Mouse (Mus musculus): ENCODE measurements around the gene Chchd6. TPM values are rescaled to one million over a fixed set of nuclear protein-coding genes. Genes with fewer than 3 reads are reported as not detected.

The Chchd6 gene
- polyA plus RNA-seq, 1 experiment from 2014 or later, result 176 TPM

DNA sequence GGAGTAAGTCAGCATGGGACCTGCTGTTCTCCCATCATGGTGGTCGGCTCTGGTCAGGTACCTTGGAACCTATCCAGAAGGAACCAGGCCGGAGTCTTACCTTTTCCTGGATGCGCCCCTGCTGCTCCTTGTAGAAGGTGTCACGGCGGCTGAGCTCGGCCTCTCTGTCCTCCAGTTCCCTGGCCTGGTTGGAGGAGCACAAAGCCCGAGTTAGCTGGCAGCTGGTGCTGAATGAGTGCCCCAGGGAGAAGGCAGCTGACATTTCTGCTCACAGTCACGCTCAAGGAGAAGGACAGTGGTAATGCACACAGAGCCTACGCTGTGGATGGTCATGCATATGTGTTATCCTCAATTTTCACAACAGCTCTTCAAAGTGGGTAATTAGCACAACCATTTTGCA, 128.2 kb downstream of the Chchd6 start:
- Histone ChIP-seq H3K4me3 (replicated peaks; ENCODE audit: low read length) (no peak overlapping the region), H3K9me3 (ENCODE audit: control insufficient read depth, low read length) (no peaks in the 10 kb centered on the region), H3K27me3 (ENCODE audit: control insufficient read depth, insufficient read depth, low read length) (no peaks in the 10 kb centered on the region), H3K4me2 (replicated peaks) (no peak overlapping the region), H3K36me3 (replicated peaks; ENCODE audit: control insufficient read depth, insufficient read depth) (no peaks in the 10 kb centered on the region), H3K4me1 (replicated peaks; ENCODE audit: control insufficient read depth, insufficient read depth, low read length) (0 out of 2 replicates have a peak, but pooled peaks cover 3% of the 10 kb centered on the region), H3K9ac (no peak overlapping the region), H3K27ac (no peak overlapping the region)
- ATAC-seq (ENCODE audit: low FRiP score), result no peak
- no peak for DNase-seq (ENCODE audit: low spot score)
- WGBS, result 65% methylated on average over 9 of the region's 9 CpGs

DNA sequence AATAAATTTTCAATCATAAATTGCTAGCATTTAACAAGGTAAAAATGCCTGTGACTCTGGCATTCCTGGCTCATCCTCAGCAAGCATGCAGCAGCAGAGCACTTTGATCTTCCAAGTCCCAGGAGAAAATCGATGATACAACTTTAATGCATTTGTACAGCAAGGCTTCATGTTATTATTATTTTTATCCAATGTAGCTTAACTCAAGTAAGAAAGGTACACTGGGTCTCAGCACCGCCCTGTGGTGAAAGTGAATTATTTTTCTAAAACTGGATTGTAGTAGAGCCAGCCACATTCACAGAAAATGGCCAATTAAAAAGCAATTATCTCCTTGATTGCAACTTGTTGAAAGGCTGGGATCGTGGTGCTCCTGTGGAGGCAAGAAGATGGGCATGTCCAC, 128.6 kb downstream of the Chchd6 start:
- H3K9ac ChIP-seq, result no peak overlapping the region
- WGBS, result 67% methylated on average over 3 of the region's 3 CpGs
- H3K4me1 ChIP-seq (replicated peaks; ENCODE audit: control insufficient read depth, insufficient read depth, low read length), result 0 out of 2 replicates have a peak, but pooled peaks cover 3% of the 10 kb centered on the region
- ATAC-seq (ENCODE audit: low FRiP score) (no peak), DNase-seq (ENCODE audit: low spot score) (peak; percentile 40)
- no peaks in the 10 kb centered on the region for H3K9me3 ChIP-seq (ENCODE audit: control insufficient read depth, low read length)
- no peak overlapping the region for H3K27ac ChIP-seq
- H3K36me3 ChIP-seq (replicated peaks; ENCODE audit: control insufficient read depth, insufficient read depth), result no peaks in the 10 kb centered on the region
- no peaks in the 10 kb centered on the region for H3K27me3 ChIP-seq (ENCODE audit: control insufficient read depth, insufficient read depth, low read length)
- H3K4me2 ChIP-seq (replicated peaks), result no peak overlapping the region
- no peak overlapping the region for H3K4me3 ChIP-seq (replicated peaks; ENCODE audit: low read length)

DNA sequence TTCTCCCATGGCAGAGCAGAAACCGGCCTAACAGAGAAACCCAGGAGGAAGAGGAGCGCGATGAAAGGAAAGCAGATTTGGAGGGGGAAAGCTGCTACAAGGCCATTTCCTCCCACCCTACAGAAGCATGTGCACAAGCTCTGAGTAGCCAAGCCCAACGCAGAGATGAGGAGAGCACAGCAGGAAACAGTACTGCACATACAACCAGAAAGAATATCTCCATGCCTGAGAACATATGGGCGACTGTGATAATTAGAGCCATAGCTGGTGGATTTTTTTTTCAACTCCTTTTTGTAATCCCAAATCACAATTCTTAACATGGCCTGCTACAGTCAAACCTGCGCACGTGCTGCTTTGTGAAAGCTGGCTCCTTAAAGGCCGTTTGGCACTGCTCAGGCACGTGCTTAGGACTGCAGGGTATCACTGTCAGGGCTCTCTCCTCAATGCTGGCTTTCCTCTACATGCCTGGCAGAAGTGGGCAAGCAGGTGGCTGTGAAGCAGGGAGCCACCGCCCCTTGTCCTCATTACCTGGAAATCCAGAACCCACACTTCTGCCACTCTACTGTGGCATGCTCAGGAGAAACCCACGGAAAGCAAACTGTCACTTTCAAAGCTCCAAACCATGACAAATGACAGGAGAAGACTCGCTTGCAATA, 129.3 kb downstream of the Chchd6 start:
- no peak for ATAC-seq (ENCODE audit: low FRiP score)
- H3K36me3 ChIP-seq (replicated peaks; ENCODE audit: control insufficient read depth, insufficient read depth), result no peaks in the 10 kb centered on the region
- H3K4me2 ChIP-seq (replicated peaks), result no peak overlapping the region
- no peaks in the 10 kb centered on the region for H3K9me3 ChIP-seq (ENCODE audit: control insufficient read depth, low read length)
- 0 out of 2 replicates have a peak, but pooled peaks cover 3% of the 10 kb centered on the region for H3K4me1 ChIP-seq (replicated peaks; ENCODE audit: control insufficient read depth, insufficient read depth, low read length)
- no peaks in the 10 kb centered on the region for H3K27me3 ChIP-seq (ENCODE audit: control insufficient read depth, insufficient read depth, low read length)
- no peak overlapping the region for H3K27ac ChIP-seq
- no peak for DNase-seq (ENCODE audit: low spot score)
- 72% methylated on average over 12 of the region's 12 CpGs for WGBS
- no peak overlapping the region for H3K4me3 ChIP-seq (replicated peaks; ENCODE audit: low read length)
- no peak overlapping the region for H3K9ac ChIP-seq

DNA sequence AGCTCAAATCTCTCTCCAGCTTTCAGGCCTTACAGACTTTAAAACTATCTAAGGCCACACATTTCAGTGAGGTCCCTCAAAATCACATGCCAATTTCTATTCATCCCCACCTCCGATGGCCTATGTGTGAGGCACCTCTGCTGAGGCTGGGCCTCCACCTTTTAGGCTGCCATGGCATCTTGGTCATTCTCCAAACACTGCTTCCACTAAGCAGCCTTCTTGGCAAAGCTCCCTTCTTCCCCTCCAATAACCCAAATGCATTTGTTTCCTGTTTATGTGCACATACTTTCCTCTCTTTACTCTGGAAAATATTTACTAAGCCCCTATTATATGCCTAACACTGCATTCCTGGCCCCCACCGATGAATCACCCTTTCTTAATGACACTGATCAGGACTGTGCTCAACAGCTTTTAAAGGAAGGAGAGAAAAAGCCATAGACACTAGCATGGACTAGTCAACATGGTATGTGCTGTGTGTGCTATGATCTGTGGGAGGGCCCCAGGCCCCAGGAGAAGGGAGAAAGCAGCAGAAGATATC, 133.2 kb downstream of the Chchd6 start:
- Histone ChIP-seq H3K9me3 (ENCODE audit: control insufficient read depth, low read length) (no peaks in the 10 kb centered on the region), H3K9ac (no peak overlapping the region), H3K27ac (no peak overlapping the region), H3K27me3 (ENCODE audit: control insufficient read depth, insufficient read depth, low read length) (no peaks in the 10 kb centered on the region), H3K36me3 (replicated peaks; ENCODE audit: control insufficient read depth, insufficient read depth) (no peaks in the 10 kb centered on the region), H3K4me3 (replicated peaks; ENCODE audit: low read length) (no peak overlapping the region), H3K4me1 (replicated peaks; ENCODE audit: control insufficient read depth, insufficient read depth, low read length) (0 out of 2 replicates have a peak, but pooled peaks cover 3% of the 10 kb centered on the region), H3K4me2 (replicated peaks) (no peak overlapping the region)
- DNase-seq (ENCODE audit: low spot score) (no peak), ATAC-seq (ENCODE audit: low FRiP score) (no peak)
- 78% methylated on average over 2 of the region's 2 CpGs for WGBS

DNA sequence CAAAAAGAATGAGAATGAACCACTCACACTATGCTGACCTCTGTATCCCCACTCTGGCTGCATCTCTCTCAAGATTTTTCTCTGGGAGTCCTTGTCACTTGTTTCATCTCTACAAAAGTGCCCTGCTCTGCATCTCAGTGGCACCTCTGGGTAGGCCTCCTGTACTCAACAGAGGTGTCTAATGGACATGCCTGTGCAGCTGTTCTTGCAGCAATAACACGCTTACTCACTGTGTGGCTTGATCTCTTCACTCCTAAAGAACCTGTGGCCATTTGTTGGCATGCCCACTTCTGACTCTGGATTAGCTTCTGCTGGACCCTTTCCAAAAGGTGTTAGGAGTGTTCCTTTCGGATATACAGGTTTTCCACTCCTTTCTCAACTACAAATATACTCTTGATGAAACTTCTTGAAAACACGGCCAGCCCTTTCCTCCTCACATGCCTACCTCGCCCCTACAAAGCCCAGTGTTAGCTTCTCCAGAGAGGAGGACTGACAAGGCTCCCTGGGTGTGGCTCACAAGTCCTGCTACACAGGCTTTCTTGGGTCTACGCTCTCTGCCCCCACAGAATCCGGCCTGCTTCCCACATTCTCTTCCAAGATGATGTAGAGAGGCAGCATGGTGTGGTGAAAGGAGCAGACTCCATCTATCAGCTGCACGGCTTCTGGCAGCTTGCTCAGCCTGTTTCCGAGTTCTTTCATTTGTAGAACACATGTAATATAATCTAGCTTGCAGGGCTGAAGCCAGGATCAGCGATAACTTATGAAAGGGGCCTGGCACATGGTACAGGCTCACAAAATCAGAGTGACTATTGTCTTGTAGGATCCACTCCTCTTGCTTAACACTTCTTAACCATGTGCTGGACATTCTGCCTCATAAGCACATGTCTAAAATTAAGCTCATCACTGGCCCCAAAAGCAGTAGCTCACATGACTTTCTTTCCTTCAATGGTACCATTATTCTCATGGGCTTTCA, 133.9 kb downstream of the Chchd6 start:
- Histone ChIP-seq H3K4me1 (replicated peaks; ENCODE audit: control insufficient read depth, insufficient read depth, low read length) (0 out of 2 replicates have a peak, but pooled peaks cover 3% of the 10 kb centered on the region), H3K27ac (no peak overlapping the region), H3K27me3 (ENCODE audit: control insufficient read depth, insufficient read depth, low read length) (no peaks in the 10 kb centered on the region), H3K9ac (no peak overlapping the region), H3K36me3 (replicated peaks; ENCODE audit: control insufficient read depth, insufficient read depth) (no peaks in the 10 kb centered on the region), H3K9me3 (ENCODE audit: control insufficient read depth, low read length) (no peaks in the 10 kb centered on the region), H3K4me2 (replicated peaks) (no peak overlapping the region), H3K4me3 (replicated peaks; ENCODE audit: low read length) (no peak overlapping the region)
- ATAC-seq (ENCODE audit: low FRiP score) (no peak), DNase-seq (ENCODE audit: low spot score) (no peak)
- WGBS, result 86% methylated on average over 9 of the region's 9 CpGs

DNA sequence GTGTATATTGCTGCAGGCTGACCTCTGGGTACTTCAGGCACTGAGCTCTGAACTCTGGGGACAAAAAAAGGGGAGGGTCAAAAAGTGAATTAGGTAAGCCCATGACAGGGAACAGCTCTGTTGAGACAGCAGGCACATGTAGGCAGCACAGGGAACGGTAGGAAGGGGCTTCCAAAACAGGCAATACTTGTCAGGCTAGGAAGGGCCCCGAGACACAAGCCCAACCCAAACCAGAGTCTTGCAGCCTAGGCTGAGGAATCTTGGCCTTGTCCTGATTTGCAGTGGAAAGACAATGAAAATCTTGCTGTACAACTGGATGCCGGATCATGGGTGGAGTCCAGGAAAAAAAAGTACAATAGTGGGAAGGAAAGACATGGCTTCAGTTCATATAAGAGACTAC, 135.8 kb downstream of the Chchd6 start:
- no peak overlapping the region for H3K4me3 ChIP-seq (replicated peaks; ENCODE audit: low read length)
- WGBS, result 80% methylated on average over 3 of the region's 3 CpGs
- H3K9me3 ChIP-seq (ENCODE audit: control insufficient read depth, low read length), result no peaks in the 10 kb centered on the region
- H3K9ac ChIP-seq, result no peak overlapping the region
- H3K4me2 ChIP-seq (replicated peaks), result no peak overlapping the region
- H3K36me3 ChIP-seq (replicated peaks; ENCODE audit: control insufficient read depth, insufficient read depth), result no peaks in the 10 kb centered on the region
- no peaks in the 10 kb centered on the region for H3K27me3 ChIP-seq (ENCODE audit: control insufficient read depth, insufficient read depth, low read length)
- DNase-seq (ENCODE audit: low spot score), result no peak
- no peak for ATAC-seq (ENCODE audit: low FRiP score)
- no peak overlapping the region for H3K27ac ChIP-seq
- no peaks in the 10 kb centered on the region for H3K4me1 ChIP-seq (replicated peaks; ENCODE audit: control insufficient read depth, insufficient read depth, low read length)

DNA sequence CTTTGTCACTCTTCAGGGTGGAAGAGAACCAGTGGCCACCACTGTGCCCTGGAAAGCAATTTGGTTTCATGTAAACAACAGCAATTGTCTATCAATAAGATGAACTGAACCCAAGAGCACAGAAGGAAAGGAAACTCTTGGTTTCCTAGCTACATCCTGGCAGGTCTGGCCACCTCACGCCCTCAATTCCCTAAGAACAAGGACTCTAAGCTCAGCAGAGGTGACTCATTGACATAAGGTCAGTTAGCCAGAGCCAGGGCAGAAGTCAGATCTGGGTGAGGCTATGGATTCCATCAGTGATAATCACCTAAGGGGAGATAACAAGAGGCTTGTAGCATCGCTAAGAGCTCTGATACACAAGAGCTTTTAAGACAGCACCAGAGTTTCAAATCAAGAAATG, 137.9 kb downstream of the Chchd6 start:
- H3K4me2 ChIP-seq (replicated peaks), result no peak overlapping the region
- DNase-seq (ENCODE audit: low spot score) (no peak), ATAC-seq (ENCODE audit: low FRiP score) (no peak)
- WGBS, result 84% methylated on average over 2 of the region's 2 CpGs
- no peak overlapping the region for H3K27ac ChIP-seq
- H3K36me3 ChIP-seq (replicated peaks; ENCODE audit: control insufficient read depth, insufficient read depth), result no peaks in the 10 kb centered on the region
- H3K9ac ChIP-seq, result no peak overlapping the region
- H3K4me3 ChIP-seq (replicated peaks; ENCODE audit: low read length), result no peak overlapping the region
- no peaks in the 10 kb centered on the region for H3K9me3 ChIP-seq (ENCODE audit: control insufficient read depth, low read length)
- H3K27me3 ChIP-seq (ENCODE audit: control insufficient read depth, insufficient read depth, low read length), result no peaks in the 10 kb centered on the region
- no peaks in the 10 kb centered on the region; the same call in 1 of the 2 replicates for H3K4me1 ChIP-seq (replicated peaks; ENCODE audit: control insufficient read depth, insufficient read depth, low read length)

DNA sequence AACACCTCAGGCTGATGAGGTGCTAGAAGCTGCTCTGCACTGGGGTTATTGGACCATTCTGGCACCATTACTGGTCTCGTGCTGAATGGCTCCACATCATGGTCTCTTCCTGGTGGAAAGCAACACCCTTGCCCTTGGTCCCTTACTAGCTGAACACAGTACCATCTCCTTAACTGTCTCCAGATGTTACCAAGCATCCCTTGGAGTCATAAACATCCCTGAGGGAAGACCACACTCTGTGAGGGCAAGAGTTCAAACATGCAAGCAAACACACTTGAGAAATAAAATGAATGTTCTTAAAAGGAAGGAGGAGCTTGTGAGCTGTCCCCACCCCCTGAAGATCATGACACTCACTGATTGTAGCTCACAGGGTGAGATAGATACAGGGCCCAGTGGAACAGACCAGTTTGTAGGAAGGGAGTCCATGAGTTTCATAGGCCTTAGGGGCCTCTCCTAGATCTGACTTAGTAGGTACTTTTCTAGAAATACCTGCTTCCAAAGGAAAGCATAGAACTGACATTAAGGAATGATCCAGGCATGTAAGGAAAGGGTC, 139.0 kb downstream of the Chchd6 start:
- Histone ChIP-seq H3K4me3 (replicated peaks; ENCODE audit: low read length) (no peak overlapping the region), H3K9me3 (ENCODE audit: control insufficient read depth, low read length) (no peaks in the 10 kb centered on the region), H3K4me1 (replicated peaks; ENCODE audit: control insufficient read depth, insufficient read depth, low read length) (no peaks in the 10 kb centered on the region; the same call in 1 of the 2 replicates), H3K36me3 (replicated peaks; ENCODE audit: control insufficient read depth, insufficient read depth) (no peaks in the 10 kb centered on the region), H3K27ac (no peak overlapping the region), H3K27me3 (ENCODE audit: control insufficient read depth, insufficient read depth, low read length) (no peaks in the 10 kb centered on the region), H3K9ac (no peak overlapping the region), H3K4me2 (replicated peaks) (no peak overlapping the region)
- DNase-seq (ENCODE audit: low spot score) (no peak), ATAC-seq (ENCODE audit: low FRiP score) (no peak)
- WGBS, result 90% methylated on average over 1 of the region's 1 CpGs

DNA sequence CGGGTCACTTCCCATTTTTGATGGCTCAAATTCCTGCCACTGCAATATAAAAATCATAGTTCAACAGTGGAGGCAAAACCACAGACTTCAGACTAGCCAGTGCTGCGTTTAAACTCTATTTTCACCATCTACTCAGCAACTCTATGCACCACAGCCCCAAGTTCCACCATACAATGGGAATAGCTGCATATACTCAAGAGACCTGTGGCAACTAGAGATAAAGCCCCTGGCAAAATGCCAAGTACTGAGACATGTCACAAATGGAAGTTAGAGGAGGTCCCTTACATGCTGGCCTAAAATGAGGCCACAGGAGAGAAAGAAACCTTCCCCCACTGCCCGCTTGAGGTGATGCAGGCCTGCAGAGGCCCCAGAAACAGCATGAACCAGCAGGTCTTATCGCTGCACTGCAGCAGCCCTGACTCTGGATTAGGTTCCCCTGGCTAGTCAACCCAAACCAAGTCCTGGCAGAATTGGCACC, 139.9 kb downstream of the Chchd6 start:
- H3K9ac ChIP-seq, result no peak overlapping the region
- WGBS, result 82% methylated on average over 4 of the region's 4 CpGs
- H3K4me2 ChIP-seq (replicated peaks), result no peak overlapping the region
- H3K27ac ChIP-seq, result no peak overlapping the region
- H3K27me3 ChIP-seq (ENCODE audit: control insufficient read depth, insufficient read depth, low read length), result no peaks in the 10 kb centered on the region
- H3K9me3 ChIP-seq (ENCODE audit: control insufficient read depth, low read length), result no peaks in the 10 kb centered on the region
- DNase-seq (ENCODE audit: low spot score), result no peak
- ATAC-seq (ENCODE audit: low FRiP score), result no peak
- H3K4me3 ChIP-seq (replicated peaks; ENCODE audit: low read length), result no peak overlapping the region
- no peaks in the 10 kb centered on the region for H3K36me3 ChIP-seq (replicated peaks; ENCODE audit: control insufficient read depth, insufficient read depth)
- no peaks in the 10 kb centered on the region; the same call in 1 of the 2 replicates for H3K4me1 ChIP-seq (replicated peaks; ENCODE audit: control insufficient read depth, insufficient read depth, low read length)

All from hindbrain, embryonic 14.5 days (tissue).